Mouse (Mus musculus) frontal cortex, postnatal 14 days (tissue): ENCODE measurements around the gene Cox17.

Experiments
- DNase-seq, 2 experiments: peaks; one replicate each; pipeline ENCODE4 v3.0.0; 2022; ENCODE audit warnings: low spot score in 2 of 2

Cox17 gene

DNA sequence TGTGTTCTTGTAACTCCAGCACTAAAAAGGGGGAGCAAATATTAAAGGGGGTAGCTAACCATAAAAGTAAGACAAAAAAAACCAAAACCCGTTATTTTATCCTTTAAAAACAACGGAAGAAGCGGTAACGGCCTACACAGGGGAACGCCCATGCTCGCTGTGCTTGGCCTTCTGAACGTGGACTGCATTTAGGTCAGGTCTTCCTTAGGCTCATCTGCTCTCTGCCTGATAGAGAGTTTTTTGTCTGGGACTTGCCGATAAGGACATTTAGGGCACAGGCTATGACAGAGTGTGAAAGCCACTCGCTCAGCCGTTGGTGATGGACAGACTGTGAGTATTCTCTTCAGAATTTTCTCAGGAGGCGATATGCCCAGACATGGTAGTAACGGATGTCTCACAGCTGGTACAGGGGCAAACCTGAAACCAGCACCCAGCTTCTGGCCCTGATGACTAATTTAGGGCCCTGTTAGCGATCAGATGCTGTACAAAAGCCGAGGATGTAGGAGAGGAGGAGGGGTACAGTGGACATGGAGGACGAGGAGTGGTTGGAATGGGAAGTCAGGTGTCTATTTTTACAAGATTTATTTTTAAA is 25.0 kb downstream of the Cox17 start:
- no peak for DNase-seq

DNA sequence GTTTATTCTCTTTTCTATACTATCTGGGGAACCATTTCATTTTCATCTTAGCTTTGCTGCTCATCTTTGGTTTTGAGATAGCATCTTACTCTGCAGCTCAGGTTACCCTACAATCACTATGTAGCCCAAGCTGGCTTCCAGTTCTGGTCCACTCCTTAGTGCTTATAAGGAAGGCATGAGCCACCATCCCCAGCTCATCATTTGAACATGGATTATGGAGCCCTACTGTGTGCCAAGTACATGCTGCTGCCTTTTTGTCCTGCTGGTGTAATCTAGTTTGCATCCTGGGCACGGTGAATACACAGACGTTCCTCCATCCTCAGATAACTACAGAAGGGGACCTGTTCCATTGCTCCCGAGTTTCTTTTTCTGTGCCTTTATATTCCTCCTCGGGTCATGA is 26.1 kb downstream of the Cox17 start:
- no peak for DNase-seq

DNA sequence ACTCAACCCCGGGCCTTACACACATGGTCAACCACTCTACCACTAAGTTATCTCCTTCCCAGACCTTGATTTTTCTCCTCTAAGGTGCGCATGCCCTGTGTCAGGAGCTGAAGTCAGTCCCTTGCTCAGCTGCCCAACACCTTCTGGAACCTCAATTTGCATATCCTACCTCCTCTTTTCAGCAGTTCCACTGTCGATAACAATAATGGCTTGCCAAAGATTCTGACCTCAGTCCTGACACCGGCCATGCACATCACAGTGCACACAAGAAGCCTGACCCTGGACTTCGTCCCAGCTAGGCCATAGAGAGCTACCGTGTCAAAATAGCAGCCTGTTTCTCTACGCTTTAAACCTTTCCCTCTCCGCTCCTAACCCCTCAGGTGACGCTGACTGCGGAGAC is 26.6 kb downstream of the Cox17 start:
- DNase-seq = no peak

- DNase-seq = no peak
Measured at GRCm38 (mm10) chr16:38373941-38374340, 27.1 kb downstream of the Cox17 start.

GRCm38 (mm10) chr16:38374379-38375140 is 27.8 kb downstream of the Cox17 start:
- DNase-seq = no peak

- DNase-seq = no peak
Measured at GRCm38 (mm10) chr16:38375182-38375581, 28.4 kb downstream of the Cox17 start.

DNA sequence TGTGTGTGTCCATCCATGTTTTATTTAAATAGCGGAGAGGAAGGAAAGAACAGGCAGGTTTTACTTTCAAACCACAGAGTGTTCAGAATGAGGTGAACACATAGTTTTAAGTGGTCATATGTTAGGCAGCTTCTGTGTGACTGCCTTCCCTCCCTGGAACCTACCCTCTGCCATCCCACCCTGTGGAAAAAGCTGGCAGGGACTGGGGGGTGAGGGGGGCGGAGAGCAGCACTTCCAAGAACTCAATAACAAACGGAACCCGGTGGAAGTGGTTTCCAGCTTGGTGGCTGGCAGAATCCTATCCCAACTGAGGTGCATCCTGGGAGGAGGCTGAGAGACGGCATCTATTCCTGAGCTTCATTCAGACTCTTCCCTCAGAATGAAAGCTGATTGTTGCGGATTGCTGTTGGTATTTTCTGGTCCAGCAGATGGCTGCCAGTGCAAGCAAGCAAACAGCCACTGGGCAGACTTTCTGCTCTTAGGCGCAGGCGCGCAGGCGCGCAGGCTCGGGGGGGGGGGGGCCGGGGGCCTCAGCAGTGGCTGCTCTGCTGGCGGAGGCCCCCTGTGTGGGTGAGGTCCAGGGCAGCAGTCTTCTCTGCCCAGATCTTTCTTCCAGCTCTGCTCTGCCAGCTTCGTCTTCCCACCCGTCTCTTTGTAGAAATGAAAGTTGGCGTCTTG is 29.5 kb downstream of the Cox17 start:
- peak; percentile 25 to 31 for DNase-seq

DNA sequence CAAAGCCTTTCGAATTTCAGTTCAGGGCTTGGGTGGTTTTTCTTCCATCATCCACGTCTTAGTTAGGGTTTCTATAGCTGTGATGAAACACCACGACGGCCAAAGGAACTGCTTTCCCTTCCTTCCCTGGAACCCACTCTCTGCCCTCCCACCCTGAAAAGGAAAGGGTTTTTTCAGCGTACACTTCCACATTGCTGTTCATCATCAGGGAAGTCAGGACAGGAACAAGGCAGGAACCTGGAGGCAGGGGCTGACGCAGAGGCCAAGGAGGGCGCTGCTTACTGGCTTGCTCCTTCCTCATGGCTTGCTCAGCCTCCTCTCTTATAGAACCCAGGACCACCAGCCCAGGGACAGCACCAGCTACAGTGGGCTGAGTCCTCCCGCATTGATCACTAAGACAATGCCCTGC is 30.1 kb downstream of the Cox17 start:
- no peak for DNase-seq

GRCm38 (mm10) chr16:38377546-38377945 is 30.8 kb downstream of the Cox17 start:
- no peak for DNase-seq

DNA sequence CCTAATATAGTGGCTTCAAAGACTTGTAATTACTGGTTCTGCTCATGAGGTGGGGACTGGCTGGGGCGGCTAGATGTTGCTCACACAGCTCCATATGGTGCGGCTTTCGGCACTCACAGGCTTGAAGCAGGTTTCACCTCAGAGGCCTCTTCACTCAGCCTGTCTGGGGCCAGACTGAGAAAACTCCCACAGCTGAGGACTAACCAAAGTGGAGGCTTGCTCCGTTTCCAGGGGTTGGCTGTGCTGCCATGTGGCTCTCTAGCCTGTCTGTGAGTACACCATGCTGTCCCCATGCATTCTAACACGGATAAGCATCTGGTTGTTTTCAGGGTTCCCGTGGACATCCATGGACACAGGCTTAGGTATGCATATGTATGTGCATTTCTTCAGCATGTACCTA is 31.8 kb downstream of the Cox17 start:
- no peak for DNase-seq

DNA sequence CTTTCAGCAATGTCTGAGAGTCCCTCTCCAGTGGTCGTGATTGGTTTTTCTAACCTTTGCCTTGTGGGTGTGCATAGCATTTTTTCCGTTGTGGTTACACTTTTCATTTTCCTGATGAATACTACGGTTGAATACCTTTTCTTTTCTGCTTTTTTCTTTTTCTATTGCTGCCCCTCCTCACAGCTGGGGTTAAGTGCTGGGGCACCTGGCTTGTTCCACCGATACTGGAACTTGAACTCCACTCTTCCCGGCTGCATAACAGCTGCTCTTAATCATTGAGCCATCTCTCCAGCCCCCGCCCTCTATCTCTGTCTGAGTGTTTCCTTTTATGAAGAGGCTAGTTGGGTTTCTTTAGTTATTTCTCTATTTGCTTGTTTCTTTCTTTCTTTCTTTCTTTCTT is 32.3 kb downstream of the Cox17 start:
- DNase-seq = no peak

GRCm38 (mm10) chr16:38379493-38379892 is 32.7 kb downstream of the Cox17 start:
- no peak for DNase-seq

DNA sequence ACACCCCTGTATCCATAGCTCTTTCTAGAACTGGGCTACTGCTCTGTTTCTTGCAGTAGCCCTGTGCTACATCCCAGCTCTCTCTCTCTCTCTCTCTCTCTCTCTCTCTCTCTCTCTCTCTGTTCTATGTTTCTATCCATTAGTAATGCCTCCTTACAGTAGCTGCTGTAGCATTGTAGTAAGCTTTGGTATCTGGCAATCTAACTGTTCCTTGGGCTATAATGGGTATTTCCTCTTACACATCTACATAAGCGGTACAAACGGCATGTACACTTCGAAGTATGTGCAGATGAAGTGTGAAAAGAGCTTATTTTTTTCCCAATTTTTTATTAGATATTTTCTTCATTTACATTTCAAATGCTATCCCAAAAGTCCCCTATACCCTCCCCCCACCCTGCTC is 33.1 kb downstream of the Cox17 start:
- no peak for DNase-seq

GRCm38 (mm10) chr16:38383683-38384082 is 36.9 kb downstream of the Cox17 start:
- DNase-seq = no peak

- no peak for DNase-seq
Measured at GRCm38 (mm10) chr16:38385184-38385634, 38.4 kb downstream of the Cox17 start.

DNA sequence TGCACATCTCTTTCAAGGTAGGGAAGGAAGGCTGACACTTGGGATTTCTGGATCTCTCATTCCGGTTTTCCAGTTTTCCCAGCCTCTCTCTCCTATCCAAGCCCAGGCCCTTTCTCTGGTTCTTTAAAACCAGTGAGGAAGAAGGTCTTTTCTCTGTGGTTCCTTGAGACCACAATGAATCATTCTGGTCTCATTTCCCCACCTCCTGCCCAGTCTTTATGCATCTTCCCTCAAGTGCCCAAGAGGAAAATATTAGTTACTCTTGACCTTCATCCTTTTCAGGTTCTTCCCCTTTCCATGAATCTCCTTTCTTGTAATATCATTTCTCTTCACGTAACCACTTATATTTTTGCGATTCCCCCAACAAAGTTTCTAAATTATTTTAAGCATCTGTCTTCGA is 38.9 kb downstream of the Cox17 start:
- no peak for DNase-seq

GRCm38 (mm10) chr16:38387389-38387788 is 40.6 kb downstream of the Cox17 start:
- DNase-seq = no peak

GRCm38 (mm10) chr16:38388757-38389156 is 42.0 kb downstream of the Cox17 start:
- no peak for DNase-seq

DNA sequence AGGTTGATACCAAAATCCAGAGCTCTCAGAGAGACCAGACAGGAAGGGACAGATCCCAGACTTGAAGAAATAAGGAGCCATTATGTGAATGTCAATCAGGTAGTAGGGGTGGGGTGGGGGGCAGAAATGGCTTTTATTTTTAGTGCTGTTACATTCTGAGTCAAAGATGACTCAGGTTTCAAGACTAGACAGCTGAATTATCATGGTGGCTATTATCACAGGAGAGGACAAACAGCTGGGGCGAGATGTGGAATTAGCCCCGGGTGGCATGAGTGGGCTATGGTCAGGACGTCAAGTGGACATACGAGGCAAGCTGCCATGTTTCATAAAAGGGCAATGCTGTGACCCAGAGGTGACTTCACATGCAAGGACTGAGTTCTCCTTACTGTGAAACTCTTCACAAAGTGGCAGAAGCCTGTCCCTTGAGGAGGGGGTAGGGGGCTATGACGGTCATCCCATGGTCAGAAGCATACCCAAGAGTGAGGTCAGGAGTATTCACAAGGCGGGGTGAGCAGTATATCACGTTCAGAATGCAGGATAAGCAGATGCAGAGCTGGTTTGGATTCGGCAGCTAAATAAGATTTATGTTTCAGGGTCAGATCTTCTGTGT is 42.6 kb downstream of the Cox17 start:
- no peak for DNase-seq

DNA sequence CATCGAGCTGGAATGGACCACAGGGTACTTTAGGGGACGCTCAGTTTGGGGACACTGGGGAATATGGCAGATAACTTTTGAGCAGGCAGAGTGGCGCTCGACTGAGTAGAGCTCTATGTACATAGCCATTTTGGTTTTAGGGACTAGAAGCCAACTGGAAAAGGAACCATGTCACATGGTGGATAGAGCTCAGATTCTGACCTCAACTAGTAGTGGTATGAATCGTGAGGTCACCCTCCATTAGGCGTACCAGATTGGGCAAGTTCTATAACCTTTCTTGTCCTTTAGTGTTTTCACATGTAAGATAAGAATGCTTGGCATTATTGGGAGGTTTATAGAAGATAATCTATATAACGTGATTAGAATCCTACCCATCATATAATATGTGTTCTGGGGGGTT is 43.5 kb downstream of the Cox17 start:
- no peak for DNase-seq

DNA sequence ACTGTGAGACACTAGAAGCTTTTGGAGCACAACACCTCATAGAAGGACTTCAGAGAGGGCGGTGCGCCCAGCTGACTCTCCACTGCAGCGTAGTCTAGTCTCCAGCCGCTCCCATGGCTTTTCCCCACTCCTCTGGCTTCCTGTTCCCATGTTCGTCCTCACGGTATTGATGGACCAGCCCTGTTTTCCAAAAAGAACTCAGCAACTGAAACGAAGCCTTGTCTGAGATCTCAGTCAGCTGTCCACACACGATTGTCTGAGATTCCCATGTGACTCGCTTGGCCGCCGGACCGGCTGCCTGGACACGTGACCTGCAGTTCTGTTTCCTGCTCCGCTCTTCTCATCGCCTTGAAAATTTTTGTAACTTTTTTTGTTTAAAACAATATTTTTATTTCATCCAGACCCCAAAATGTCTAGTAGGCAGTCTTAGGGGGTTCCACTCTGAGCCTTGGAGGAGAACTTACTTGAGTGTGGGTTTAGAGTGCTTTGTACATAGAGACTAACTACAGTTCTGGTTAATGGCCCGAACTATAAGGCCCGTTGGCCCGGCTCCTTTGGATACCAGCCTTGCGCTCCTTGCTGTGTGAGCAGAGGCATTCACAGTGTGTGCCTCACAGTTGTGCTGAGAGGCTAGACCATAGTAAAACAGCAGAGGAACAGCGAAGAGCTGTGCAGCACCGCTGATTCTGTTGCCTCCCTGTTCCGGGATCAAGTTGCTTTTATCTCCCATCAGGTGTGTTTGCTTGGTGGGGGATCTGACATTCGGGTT is 45.5 kb downstream of the Cox17 start:
- DNase-seq = no peak

- no peak for DNase-seq
Measured at GRCm38 (mm10) chr16:38394191-38394618, 47.4 kb downstream of the Cox17 start.
